Mouse (Mus musculus): ENCODE measurements around the gene Skap2.
A peak's percentile ranks its signal among the peaks of the same experiment; 100 is the strongest.

Skap2 gene

DNA sequence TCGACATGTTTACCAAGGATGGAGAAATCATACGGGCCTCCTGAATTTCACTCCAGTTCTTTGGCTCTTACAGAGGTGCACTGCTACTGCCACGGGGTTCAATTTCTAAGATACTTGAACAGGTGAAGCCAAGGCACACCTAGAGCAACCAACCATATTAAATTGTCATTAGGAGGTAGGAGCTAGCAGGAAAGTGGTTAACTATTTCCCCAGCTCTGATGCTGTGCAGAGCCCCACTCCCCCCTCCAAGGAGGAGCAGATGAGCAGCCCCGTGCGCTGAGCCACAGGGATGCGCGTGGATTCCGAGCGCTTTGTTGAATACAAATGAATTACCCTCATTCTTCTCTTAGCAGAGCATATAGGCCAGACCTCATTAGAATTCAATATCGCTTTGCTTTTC lies 162.8 kb downstream of the Skap2 start:
- DNase-seq (ENCODE audit: low spot score in 2 of 2), result peak; percentile 57 to 65

DNA sequence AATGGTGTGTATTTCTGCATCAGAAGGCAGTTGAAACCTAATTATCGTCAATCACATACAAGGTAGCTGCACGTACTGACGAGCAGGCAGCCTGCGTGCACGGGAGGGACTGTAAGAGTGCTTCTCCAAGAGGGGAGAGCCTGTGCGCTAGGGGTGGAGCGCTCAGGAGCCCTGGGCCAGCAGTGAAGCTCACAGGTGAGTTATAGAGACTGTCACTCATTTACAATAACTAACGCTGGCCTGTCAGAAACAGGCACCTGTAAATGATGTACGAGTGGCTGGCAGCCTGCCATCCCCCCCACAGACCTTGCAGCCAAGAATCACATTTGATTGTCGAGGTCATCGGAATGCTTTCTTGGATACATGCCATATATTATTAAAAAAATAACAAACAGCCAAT lies 168.2 kb downstream of the Skap2 start:
- DNase-seq (ENCODE audit: low spot score in 2 of 2), result no peak

DNA sequence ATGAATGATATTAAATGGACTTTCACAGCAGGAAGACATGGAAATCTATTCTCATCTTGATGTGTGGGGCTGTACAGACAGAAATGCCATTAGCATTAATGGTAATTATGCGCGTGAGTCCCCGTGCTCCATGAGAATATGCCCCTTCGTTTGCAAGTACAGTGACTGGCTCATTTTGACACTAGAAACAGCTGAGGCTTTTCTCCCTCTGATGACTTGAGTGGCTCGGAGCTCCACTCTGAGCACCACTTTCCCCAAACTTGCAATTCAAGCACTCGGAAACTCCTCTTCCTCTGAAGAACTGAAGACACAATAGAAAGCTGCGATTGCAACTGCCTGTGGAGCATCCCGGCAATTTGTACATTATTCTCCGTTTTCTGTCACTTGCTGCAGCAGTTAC lies 169.3 kb downstream of the Skap2 start:
- DNase-seq (ENCODE audit: low spot score in 2 of 2), result no peak

DNA sequence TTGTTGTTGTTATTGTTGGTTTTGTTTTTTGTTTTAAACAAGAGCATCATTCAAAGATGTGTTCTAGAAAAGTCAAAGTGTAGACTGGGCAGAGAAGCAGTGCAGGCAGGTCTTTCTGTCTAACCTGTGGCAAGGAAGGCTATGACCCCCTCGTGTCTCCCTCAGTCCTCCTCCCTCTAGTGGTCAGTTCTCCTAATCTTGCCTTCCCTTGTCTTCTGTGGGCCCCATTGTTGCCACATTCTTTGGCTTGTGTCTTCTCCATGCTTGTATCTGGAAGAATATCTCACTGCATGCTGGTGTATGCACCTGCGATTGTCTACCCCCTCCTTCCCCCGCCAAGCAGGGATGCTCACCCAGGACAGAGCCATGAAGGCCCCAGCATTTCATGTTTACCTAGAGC lies 174.2 kb downstream of the Skap2 start:
- DNase-seq (ENCODE audit: low spot score in 2 of 2), result no peak

DNA sequence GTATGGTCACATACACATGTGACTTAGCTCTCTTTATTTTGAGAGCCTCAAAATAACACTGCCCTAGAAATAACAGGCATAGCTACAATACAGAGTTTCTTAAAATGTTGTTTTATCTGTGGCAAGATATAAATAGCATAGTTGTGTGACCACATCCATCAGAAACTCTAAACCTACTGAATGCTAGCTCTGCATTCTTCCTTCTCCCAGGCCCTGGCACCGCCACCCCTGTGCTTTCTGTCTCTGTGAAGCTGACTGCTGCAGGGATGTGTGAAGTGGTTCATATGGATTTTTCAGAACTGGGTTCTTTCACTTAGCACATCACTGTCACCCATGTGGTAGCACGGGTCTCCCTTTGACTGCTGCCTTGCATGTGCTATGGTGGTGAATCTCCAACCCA lies 179.0 kb downstream of the Skap2 start:
- no peak for DNase-seq (ENCODE audit: low spot score in 2 of 2)

DNA sequence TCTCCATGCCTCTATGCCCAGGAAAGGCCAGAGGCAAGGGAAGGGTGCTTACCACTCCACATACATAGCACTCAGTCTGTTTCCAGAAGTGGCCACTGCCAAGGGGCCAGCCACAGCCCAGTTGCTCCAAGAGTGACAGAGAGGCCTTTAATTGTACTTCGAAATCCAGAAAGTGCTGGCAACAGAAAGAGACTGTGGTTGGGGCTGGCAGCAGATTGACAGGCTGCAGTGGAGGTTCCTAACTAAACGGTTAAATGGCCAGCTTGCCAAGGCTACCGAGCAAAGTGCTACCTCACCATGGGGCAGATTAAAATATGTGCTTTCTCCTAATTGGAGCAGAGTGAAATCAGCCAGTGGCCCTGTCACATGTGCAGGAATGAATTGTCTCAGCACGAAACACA lies 186.7 kb downstream of the Skap2 start:
- DNase-seq (ENCODE audit: low spot score in 2 of 2), result no peak

DNA sequence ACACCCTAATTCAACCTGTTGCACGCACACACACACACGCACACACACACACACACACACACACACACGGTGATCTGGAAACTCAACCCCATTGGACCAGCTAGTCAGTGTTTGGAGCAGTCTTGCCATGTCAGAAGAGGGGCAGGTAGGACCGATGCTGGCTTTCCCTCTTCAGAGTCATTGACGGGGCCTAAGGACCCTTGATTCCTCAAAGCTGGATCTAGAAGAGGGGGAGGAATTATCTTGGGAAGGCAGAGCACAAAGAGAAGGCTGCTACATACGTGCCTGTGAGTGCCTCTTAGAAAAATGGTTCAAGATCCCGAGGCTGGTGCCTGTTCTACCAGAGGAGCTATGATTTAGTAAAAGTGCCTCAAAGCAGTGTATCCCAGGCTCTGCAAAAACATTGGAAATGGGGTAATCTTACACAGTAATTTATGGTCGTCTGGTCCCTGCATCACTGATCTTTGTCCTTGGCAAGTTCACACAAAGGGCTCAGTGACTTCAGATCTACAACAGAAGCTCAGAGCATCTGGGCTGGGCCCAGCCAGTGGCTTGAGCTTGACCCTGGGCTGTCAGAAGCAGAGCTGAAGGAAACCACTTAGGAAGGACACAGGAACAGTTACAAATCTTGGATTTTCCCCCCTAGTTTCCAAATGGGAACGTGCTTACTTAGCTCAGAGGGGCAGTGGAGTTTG lies 188.1 kb downstream of the Skap2 start:
- no peak for DNase-seq (ENCODE audit: low spot score in 2 of 2)

DNA sequence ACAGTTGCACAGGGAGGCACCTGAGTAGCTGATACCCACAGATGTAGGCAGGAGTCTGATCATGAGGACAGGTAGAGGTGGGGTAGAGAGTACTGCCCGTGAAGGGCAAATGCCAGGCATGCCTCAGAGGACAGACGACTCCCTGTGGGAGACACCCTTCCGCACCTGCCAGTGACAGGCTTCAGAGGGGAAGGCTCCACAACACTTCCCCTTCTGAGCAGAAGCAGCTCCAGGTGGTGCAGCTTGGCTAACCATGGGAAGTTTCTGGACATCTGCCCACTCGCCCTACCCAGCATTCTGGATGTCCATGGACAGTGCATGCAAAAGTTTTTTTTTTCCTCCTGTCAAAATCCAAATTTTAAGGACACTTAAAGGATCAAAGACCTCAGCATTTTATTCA lies 190.3 kb downstream of the Skap2 start:
- DNase-seq (ENCODE audit: low spot score in 2 of 2), result no peak

DNA sequence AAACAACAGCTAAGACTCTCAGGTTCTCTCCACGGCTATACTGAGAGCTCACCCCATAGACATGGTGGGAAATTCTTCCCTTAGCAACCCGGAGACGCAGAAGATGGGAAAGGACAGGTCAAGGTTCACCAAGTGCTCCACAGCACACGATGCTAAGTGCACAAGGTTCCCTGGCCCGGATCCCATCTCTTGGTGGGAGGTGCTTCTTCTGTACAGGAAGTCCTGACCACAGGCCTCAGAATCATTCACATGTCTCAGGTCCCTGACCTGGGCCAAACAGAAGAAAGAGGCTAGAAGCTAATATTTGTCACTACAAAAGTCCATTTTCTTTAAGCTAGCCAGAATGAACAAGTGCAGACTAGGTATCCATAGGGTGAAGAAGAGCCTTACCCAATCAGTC lies 191.5 kb downstream of the Skap2 start:
- DNase-seq (ENCODE audit: low spot score in 2 of 2), result no peak

DNA sequence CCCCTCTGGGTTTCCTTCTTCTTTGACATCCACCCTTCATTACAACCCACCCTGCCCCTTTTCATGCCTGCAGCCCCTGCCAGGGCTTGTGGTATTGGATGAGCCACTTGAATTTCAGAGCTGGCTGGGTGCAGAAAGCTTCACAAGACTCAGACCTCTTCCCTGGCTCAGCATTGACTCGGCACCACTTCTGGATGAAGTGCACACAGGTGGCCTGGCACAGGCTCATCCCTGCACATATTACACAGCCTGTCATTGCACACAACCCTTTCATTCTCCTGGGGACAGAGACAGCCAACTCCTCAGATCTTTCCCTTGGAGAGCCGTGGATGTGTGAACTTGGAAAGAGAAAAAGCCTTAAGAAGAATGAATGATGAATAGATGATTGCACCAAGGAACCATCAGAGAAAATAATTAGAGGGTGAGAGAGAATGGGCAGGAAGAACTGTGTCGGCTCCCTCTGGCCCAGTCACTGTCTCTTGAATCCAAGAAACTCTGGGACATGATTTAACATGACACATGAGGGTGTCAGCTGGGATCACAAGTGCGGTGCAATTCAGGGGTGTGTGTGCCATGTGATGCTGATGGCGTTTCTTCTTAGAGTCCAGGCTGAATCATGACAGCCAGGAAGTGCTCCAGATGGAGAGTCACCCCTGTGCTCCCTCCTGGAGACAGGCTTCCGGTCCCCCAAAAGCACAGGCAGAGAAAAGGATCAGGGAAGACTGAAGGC lies 195.3 kb downstream of the Skap2 start:
- DNase-seq (ENCODE audit: low spot score in 2 of 2), result no peak

DNA sequence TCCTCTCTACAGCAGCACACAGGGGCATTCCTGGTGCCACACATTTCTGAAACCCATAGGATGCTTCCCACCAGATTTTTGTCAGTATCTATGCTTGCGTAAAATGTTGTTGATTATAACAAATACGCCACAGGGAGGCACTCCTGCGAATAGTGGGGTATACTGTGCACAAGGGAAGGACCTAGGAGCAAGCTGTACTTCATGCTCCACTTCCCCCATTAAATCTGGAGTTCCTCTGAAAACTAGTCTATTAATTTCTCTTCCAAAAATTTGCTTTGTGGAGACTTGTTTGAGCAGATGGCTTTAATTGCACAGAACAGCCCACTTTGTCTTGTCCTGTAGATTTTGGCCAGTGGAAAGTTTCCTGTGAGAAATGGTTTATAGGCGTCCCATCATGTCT lies 201.4 kb downstream of the Skap2 start:
- no peak for DNase-seq (ENCODE audit: low spot score in 2 of 2)

DNA sequence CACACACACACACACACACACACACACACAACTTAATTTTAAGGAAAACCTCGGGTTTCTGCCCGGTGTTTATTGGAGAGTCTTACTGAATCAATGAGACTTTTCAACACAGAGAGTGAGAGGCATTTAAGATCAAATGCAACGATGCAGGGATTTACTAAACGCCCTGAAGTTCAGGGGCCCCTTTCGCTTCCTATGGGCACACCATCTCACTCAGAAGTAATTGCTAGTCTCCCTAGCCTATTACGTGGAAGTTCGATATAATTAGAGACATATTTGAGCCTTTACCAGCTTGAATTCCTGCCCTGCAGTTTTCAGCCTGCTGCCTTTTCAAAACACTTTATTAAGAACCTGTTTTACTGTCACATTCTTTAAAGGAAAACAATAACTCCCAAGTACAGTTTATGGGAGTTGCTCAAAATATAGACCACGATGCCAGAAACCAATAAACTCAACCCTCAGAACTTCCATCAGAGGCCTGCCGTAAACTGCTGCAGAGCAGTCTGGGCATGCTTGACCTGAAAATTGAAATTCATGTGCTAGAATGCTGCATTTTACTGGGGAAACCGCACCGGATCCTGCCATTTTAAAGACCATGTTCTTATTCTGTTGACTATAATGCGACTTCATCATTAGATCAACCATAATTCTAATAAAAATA lies 203.1 kb downstream of the Skap2 start:
- no peak for DNase-seq (ENCODE audit: low spot score in 2 of 2)

DNA sequence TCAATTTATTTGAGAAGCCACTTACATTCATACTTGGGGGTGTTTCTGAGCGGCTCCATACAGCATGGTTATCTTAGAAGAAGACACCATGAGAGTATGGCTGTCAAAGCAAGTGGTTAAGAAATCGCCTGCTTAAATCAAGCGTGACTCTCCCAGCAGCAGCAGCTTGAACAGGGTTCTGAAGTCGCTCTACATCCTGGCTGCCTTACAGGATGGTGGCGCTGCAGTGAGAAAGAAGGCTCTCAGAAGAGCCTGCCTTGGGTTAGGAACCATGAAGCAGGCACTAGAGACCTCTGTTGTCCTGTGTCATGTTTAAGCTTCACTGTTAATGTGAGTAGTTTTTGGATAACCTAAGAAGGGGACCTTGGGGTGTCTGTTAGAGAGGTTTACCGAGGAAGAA lies 204.3 kb downstream of the Skap2 start:
- no peak for DNase-seq (ENCODE audit: low spot score in 2 of 2)
